Mouse (Mus musculus): ENCODE measurements around the gene Nol7.

DNA sequence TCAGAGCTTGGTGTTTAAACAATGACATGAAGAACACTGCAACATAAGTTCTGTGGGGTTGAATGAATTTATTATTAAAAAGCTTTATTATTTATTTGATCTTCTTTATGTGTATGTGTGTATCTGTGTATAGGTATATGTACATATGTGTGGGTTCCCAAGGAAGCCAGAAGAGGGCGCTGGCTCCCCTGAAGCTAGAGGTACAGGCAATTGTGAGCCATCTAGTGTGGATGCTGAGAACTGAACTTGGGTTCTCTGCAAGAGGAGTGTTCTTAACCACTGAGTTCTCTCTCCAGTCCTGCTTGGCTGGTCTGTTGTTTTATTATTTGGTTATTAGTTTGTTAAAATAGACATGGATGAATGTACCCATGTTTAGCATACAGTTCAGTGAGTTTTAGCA is 25.3 kb upstream of the Nol7 start:
- TF ChIP-seq CTCF (IDR thresholded peaks at IDR 0.05; ENCODE audit: low read depth), result peak; percentile 26
- TF ChIP-seq EP300 (optimal IDR thresholded peaks at IDR 0.05), result no peak
